Mouse (Mus musculus) heart, postnatal 0 days (tissue): ENCODE measurements around the gene Zfp94.

Source experiments
- CTCF ChIP-seq: IDR thresholded peaks from 2 replicates; pipeline ENCODE4 v1.5.1; 2016; ENCODE audit warnings: antibody characterized with exemption, control low read depth, low read depth
- EP300 ChIP-seq: IDR thresholded peaks from 2 replicates; pipeline ENCODE4 v1.6.1; 2016; ENCODE audit warnings: antibody characterized with exemption, low read depth

DNA sequence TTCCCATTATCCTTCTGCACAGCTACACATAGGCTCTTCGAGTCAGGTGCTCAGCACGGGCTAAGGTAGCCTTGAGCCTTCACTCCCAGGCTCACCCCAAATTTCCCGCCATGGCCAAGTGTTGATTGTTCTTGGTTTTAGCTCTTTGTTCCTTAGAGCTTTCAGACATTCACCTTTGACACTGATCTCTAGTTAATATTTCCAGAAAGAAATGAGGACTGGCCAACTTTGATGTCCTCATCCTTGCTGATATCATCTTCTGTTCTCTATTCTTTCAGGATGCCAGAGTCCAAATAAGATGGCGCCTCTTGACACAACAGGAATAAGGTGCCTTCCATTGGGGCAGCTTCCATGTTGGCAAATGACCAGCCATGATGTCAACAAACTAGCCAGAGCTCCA lies 42.0 kb downstream of the Zfp94 start:
- TF ChIP-seq CTCF (no peak), EP300 (no peak)
